In genomic region chr7:37447523-37447922, GRCm38 (mm10) we compare ENCODE assay signal across 26 mouse cellular contexts.
"Had no signal": no experiment of that assay in that cellular context is flagged by ENCODE, and none has a peak within 500 bp of the region (broad histone marks: within the 10 kb centered on the region; RNA-seq: fewer than 3 reads in every experiment).

No protein-coding gene starts in this region.

- H3K9me3 ChIP-seq: heart, embryonic 15.5 days; kidney, embryonic 15.5 days; limb, embryonic 13.5 days; limb, embryonic 15.5 days had no signal

- H3K4me2 ChIP-seq: heart, embryonic 11.5 days; heart, embryonic 13.5 days; heart, embryonic 15.5 days; hindbrain, embryonic 12.5 days; hindbrain, embryonic 14.5 days; kidney, embryonic 15.5 days; limb, embryonic 13.5 days; limb, embryonic 15.5 days had no signal

- H3K36me3 ChIP-seq: heart, embryonic 13.5 days; heart, embryonic 15.5 days; kidney, embryonic 15.5 days; limb, embryonic 13.5 days; limb, embryonic 15.5 days had no signal

- H3K9ac ChIP-seq: heart, embryonic 13.5 days; heart, embryonic 15.5 days; hindbrain, embryonic 12.5 days; hindbrain, embryonic 14.5 days; kidney, embryonic 15.5 days; limb, embryonic 13.5 days; limb, embryonic 15.5 days had no signal

- H3K27ac ChIP-seq: gastrocnemius, adult 2 months; heart, adult 2 months; heart, embryonic 13.5 days; heart, embryonic 15.5 days; hindbrain, embryonic 12.5 days; hindbrain, embryonic 14.5 days; kidney, embryonic 15.5 days; kidney, postnatal 0 days; limb, embryonic 13.5 days; limb, embryonic 15.5 days had no signal

- ATAC-seq: hindbrain, embryonic 16.5 days; intestine, embryonic 16.5 days had no signal

- H3K4me3 ChIP-seq: gastrocnemius, adult 2 months; heart, adult 2 months; heart, embryonic 13.5 days; heart, embryonic 15.5 days; hindbrain, embryonic 12.5 days; kidney, embryonic 15.5 days; limb, embryonic 13.5 days; limb, embryonic 15.5 days had no signal

- DNase-seq: gastrocnemius, adult 2 months; gastrocnemius, postnatal 10 days; gastrocnemius, postnatal 25 days; heart, adult 11 months; heart, adult 2 months; heart, postnatal 14 days; heart, postnatal 36 days; kidney, adult 11 months; kidney, adult 2 months; kidney, adult 9 months; kidney, postnatal 14 days; kidney, postnatal 36 days; layer of hippocampus, adult 9-11 months; layer of hippocampus, postnatal 36 days; left cerebral cortex, postnatal 4 days had no signal

- H3K27me3 ChIP-seq: heart, embryonic 13.5 days; heart, embryonic 15.5 days; hindbrain, embryonic 12.5 days; kidney, embryonic 15.5 days; limb, embryonic 13.5 days; limb, embryonic 15.5 days had no signal

- H3K4me1 ChIP-seq: heart, embryonic 13.5 days; heart, embryonic 15.5 days; hindbrain, embryonic 12.5 days; kidney, embryonic 15.5 days; limb, embryonic 15.5 days had no signal
